Mouse (Mus musculus) left cerebral cortex, adult 18-20 months (tissue): ENCODE measurements around the gene Lat2. TPM values are rescaled to one million over a fixed set of nuclear protein-coding genes. Genes with fewer than 3 reads are reported as not detected.

Experiments
- microRNA-seq, 2 experiments: library from miRNA; unstranded; fragments of <30 nt; microRNA quantifications; one replicate each; pipeline ENCODE4 v1.2.0; 2021
- total RNA-seq, 2 experiments: library from RNA; stranded (reverse); gene quantifications; 2 replicates each; pipeline ENCODE4 v1.2.3; 2021

The Lat2 gene
- total RNA-seq, 2 experiments from 2014 or later: 1.6 to 3.3 TPM

Small RNA genes within 50 kb of the gene (microRNA-seq; reads per million reads assigned to microRNA genes)
- gene Mir7228: 0 reads per million in 2 experiments

Other genes with a start within 250 kb of the Lat2 start
- gene Gtf2ird1, start 158.3 kb downstream of the Lat2 start, total RNA-seq: 10 to 100 TPM; 37.4 to 56.6 TPM
- gene Clip2, start 62.6 kb downstream of the Lat2 start, total RNA-seq: 100 to 1,000 TPM; 116 to 119 TPM
- under 1 TPM in 1 of 2 experiments, not detected in 1; 0.21 TPM for gene Syna, start 54.9 kb downstream of the Lat2 start, total RNA-seq
- 10 to 100 TPM; 54.9 to 64.6 TPM for gene Rfc2, start 33.7 kb downstream of the Lat2 start, total RNA-seq
- 100 to 1,000 TPM; 322 to 329 TPM for gene Eif4h, start 24.5 kb upstream of the Lat2 start, total RNA-seq
- gene Limk1, start 73.6 kb upstream of the Lat2 start, total RNA-seq: 10 to 100 TPM; 59.8 to 63.7 TPM
- 1 to 10 TPM; 7.3 to 7.5 TPM for gene Eln, start 132.3 kb upstream of the Lat2 start, total RNA-seq